Mouse (Mus musculus): Measurements from ENCODE around the gene Ntn5. TPM values are rescaled to one million over a fixed set of nuclear protein-coding genes. Genes with fewer than 3 reads are reported as not detected.

Gene Ntn5
- total and polyA plus RNA-seq, 2 experiments from 2014 or later: 0.80 to 0.94 TPM

GRCm38 (mm10) chr7:45711316-45712021, 27.6 kb downstream of the Ntn5 start:
- no peaks in the 10 kb centered on the region for H3K9me3 ChIP-seq (ENCODE audit: low read length)
- H3K4me3 ChIP-seq (ENCODE audit: low read length): no peak overlapping the region
- H3K4me1 ChIP-seq (ENCODE audit: insufficient read depth, low read length): peaks cover 39% of the 10 kb centered on the region
- no peak overlapping the region for H3K4me2 ChIP-seq (ENCODE audit: low read depth, low read length)
- H3K27me3 ChIP-seq (ENCODE audit: insufficient read depth, low read length): no peaks in the 10 kb centered on the region
- H3K9ac ChIP-seq (replicated peaks; ENCODE audit: low read length): no peak overlapping the region
- DNase-seq (ENCODE audit: low spot score) (no peak), ATAC-seq (no peak)
- 86% methylated on average over 24 of the region's 24 CpGs for WGBS
- peaks cover 27% of the 10 kb centered on the region for H3K36me3 ChIP-seq (ENCODE audit: insufficient read depth, low read length)
- H3K27ac ChIP-seq: no peak overlapping the region
- no peak for TF ChIP-seq CTCF (IDR thresholded peaks at IDR 0.05; ENCODE audit: low read depth)

GRCm38 (mm10) chr7:45712022-45712757, 28.4 kb downstream of the Ntn5 start:
- peaks cover 44% of the 10 kb centered on the region for H3K4me1 ChIP-seq (ENCODE audit: insufficient read depth, low read length)
- H3K9ac ChIP-seq (replicated peaks; ENCODE audit: low read length): no peak overlapping the region
- H3K4me2 ChIP-seq (ENCODE audit: low read depth, low read length): no peak overlapping the region
- H3K27me3 ChIP-seq (ENCODE audit: insufficient read depth, low read length): no peaks in the 10 kb centered on the region
- peaks cover 27% of the 10 kb centered on the region for H3K36me3 ChIP-seq (ENCODE audit: insufficient read depth, low read length)
- TF ChIP-seq CTCF (IDR thresholded peaks at IDR 0.05; ENCODE audit: low read depth): no peak
- ATAC-seq (no peak), DNase-seq (ENCODE audit: low spot score) (no peak)
- no peak overlapping the region for H3K4me3 ChIP-seq (ENCODE audit: low read length)
- no peak overlapping the region for H3K27ac ChIP-seq
- no peaks in the 10 kb centered on the region for H3K9me3 ChIP-seq (ENCODE audit: low read length)
- WGBS: 89% methylated on average over 21 of the region's 21 CpGs

DNA sequence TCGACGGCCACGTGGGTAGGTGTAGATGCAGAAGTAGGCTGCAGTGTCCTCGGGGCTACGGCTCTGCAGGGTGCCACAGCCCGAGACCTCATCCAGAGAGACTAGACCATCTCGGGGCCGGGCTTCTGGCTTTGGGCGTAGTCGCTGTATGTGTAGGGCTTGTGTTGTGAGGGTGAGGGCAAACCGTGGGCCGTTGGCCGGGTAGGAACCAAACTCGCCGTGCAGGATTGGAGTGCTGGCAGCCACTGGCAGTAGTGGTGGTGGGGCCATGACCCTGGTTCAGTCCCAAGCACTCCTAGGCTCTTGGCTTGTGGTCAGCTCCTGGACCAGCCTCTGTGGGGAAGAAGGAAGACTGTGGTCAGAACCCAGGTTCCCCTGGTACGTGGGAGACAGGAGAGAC, 29.6 kb downstream of the Ntn5 start:
- H3K9ac ChIP-seq (replicated peaks; ENCODE audit: low read length): no peak overlapping the region
- H3K4me3 ChIP-seq (ENCODE audit: low read length): no peak overlapping the region
- H3K27me3 ChIP-seq (ENCODE audit: insufficient read depth, low read length): no peaks in the 10 kb centered on the region
- 91% methylated on average over 16 of the region's 16 CpGs for WGBS
- no peak for TF ChIP-seq CTCF (IDR thresholded peaks at IDR 0.05; ENCODE audit: low read depth)
- ATAC-seq (no peak), DNase-seq (ENCODE audit: low spot score) (no peak)
- H3K27ac ChIP-seq: no peak overlapping the region
- no peaks in the 10 kb centered on the region for H3K9me3 ChIP-seq (ENCODE audit: low read length)
- H3K4me1 ChIP-seq (ENCODE audit: insufficient read depth, low read length): peaks cover 32% of the 10 kb centered on the region
- peaks cover 27% of the 10 kb centered on the region for H3K36me3 ChIP-seq (ENCODE audit: insufficient read depth, low read length)
- no peak overlapping the region for H3K4me2 ChIP-seq (ENCODE audit: low read depth, low read length)

- Histone ChIP-seq H3K9me3 (ENCODE audit: low read length) (no peaks in the 10 kb centered on the region), H3K4me3 (ENCODE audit: low read length) (peak overlapping the region; percentile 65), H3K36me3 (ENCODE audit: insufficient read depth, low read length) (peaks cover 27% of the 10 kb centered on the region), H3K27ac (no peak overlapping the region), H3K4me2 (ENCODE audit: low read depth, low read length) (peak overlapping the region; percentile 93), H3K9ac (replicated peaks; ENCODE audit: low read length) (peak overlapping the region; percentile 70; the same call in 1 of the 2 replicates), H3K27me3 (ENCODE audit: insufficient read depth, low read length) (no peaks in the 10 kb centered on the region), H3K4me1 (ENCODE audit: insufficient read depth, low read length) (peaks cover 29% of the 10 kb centered on the region)
- 84% methylated on average over 6 of the region's 6 CpGs for WGBS
- TF ChIP-seq CTCF (IDR thresholded peaks at IDR 0.05; ENCODE audit: low read depth): no peak
- DNase-seq (ENCODE audit: low spot score) (no peak), ATAC-seq (no peak)
Observed at GRCm38 (mm10) chr7:45713881-45714520, 30.2 kb downstream of the Ntn5 start.

DNA sequence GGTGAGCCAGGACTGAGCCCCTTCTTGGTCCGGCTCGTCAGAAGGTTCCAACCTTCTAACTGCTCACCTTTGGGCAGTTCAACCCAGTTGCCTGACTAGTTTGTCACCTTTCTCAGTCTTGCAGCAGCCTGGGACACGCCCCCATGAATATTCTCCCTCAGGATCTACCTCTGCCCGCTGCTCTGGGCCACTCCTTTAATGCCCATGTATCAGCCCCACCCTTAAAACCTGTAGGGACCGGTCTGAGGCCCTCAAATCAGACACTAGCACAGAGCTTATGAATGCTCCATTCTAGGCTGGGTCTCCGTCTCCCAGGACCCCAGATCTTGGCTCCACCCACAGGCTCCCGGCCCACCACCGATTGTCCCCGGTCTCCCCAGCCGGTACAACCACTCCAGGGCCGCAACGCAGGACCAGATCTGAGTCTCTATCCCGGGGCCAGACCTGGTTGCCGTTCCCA, 30.8 kb downstream of the Ntn5 start:
- H3K36me3 ChIP-seq (ENCODE audit: insufficient read depth, low read length): peaks cover 29% of the 10 kb centered on the region
- H3K4me1 ChIP-seq (ENCODE audit: insufficient read depth, low read length): peaks cover 30% of the 10 kb centered on the region

DNA sequence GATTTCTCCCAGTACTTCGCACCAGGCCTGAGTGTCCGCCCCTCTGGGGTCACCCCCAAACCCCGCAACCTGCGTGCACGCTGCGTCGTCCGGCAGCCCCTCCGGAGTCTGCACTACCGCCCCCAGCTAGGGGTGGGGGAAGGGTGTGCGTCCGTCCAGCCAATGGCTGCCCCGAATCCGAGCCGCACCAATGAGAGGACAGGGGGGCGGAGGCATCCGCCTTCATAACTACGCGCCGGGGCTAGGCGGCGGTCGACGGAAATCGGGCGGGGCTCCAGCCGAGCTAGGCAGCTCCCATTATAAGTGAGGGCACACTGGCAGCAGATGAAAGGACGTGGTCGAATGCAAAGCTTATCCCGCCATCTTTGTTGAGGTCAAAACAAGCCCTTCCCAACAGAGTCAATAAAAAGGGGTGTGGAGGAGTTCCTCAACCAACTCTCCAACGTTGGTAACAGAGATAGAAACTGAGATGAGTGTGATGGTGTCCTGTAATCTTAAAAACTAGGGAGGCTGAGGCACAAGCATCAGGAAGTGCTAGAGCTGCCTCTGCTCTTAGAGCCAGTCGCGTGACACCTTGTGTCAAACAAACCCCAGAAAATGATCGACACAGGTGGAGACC, 31.4 kb downstream of the Ntn5 start, which contains the start of gene Rpl18:
Gene Rpl18, plus strand, starts transcription at position 368 of the 619 bp plus-strand sequence.
- DNase-seq (ENCODE audit: low spot score): peak; percentile 99
- peak; percentile 95 for ATAC-seq
- peak within 1 kb of the TSS; percentile 93 for H3K4me2 ChIP-seq (ENCODE audit: low read depth, low read length)
- peak within 1 kb of the TSS; percentile 65 for H3K4me3 ChIP-seq (ENCODE audit: low read length)
- WGBS: 8% methylated on average over 34 of the region's 34 CpGs
- peaks cover 34% of the 10 kb centered on the region for H3K36me3 ChIP-seq (ENCODE audit: insufficient read depth, low read length)
- TF ChIP-seq CTCF (IDR thresholded peaks at IDR 0.05; ENCODE audit: low read depth): no peak
- no peaks in the 10 kb centered on the region for H3K9me3 ChIP-seq (ENCODE audit: low read length)
- H3K27me3 ChIP-seq (ENCODE audit: insufficient read depth, low read length): no peaks in the 10 kb centered on the region
- peak within 1 kb of the TSS; percentile 70 for H3K9ac ChIP-seq (replicated peaks; ENCODE audit: low read length)
- H3K4me1 ChIP-seq (ENCODE audit: insufficient read depth, low read length): peaks cover 27% of the 10 kb centered on the region
- H3K27ac ChIP-seq: peak within 1 kb of the TSS; percentile 69; the same call in 1 of the 2 replicates

More for the DNA sequence above, 30.8 kb downstream of the Ntn5 start:
- TF ChIP-seq CTCF (IDR thresholded peaks at IDR 0.05; ENCODE audit: low read depth): no peak
- H3K27ac ChIP-seq: peak overlapping the region; percentile 62; the same call in 1 of the 2 replicates
- peak overlapping the region; percentile 70 for H3K9ac ChIP-seq (replicated peaks; ENCODE audit: low read length)
- ATAC-seq (no peak), DNase-seq (ENCODE audit: low spot score) (peak; percentile 6)
- 10% methylated on average over 14 of the region's 14 CpGs for WGBS
- H3K4me2 ChIP-seq (ENCODE audit: low read depth, low read length): peak overlapping the region; percentile 93
- H3K9me3 ChIP-seq (ENCODE audit: low read length): no peaks in the 10 kb centered on the region
- H3K4me3 ChIP-seq (ENCODE audit: low read length): peak overlapping the region; percentile 65
- no peaks in the 10 kb centered on the region for H3K27me3 ChIP-seq (ENCODE audit: insufficient read depth, low read length)

Data from hindbrain, postnatal 0 days (tissue).